Mouse (Mus musculus) lung, embryonic 14.5 days (tissue): ENCODE measurements at regions not wholly inside any gene's neighbourhood (a gene's known extent, or its start where the extent isn't known, plus 50 kb on each side); places are given as distances from the start of the nearest gene placed in this dataset.
A peak's percentile ranks its signal among the peaks of the same experiment; 100 is the strongest.

Experiments
- ATAC-seq: fragments of 200-750 bp; cut with Nextera tagmentation; 2 replicates; pipeline ENCODE4 v1.8.0; 2017; ENCODE audit warnings: mild to moderate bottlenecking, moderate TSS enrichment, moderate library complexity; ENCODE audit not compliant: insufficient read depth
- DNase-seq: peaks from one replicate; pipeline ENCODE4 v3.0.0-alpha.2; 2015
- H3K27ac ChIP-seq: fragments of 300-500 bp; sonication (generic); 2 replicates; pipeline ENCODE4 v1.5.1; 2014; ENCODE audit warnings: low read depth, mild to moderate bottlenecking, moderate library complexity
- H3K27me3 ChIP-seq: fragments of 300-500 bp; sonication (generic); 2 replicates; pipeline ENCODE4 v1.6.1; 2014; ENCODE audit warnings: low read length, control low read depth; ENCODE audit not compliant: insufficient read depth
- H3K36me3 ChIP-seq: fragments of 300-500 bp; sonication (generic); 2 replicates; pipeline ENCODE4 v1.6.1; 2014; ENCODE audit warnings: control low read depth; ENCODE audit not compliant: insufficient read depth
- H3K4me1 ChIP-seq: fragments of 300-500 bp; sonication (generic); 2 replicates; pipeline ENCODE4 v1.6.1; 2014; ENCODE audit warnings: antibody characterized with exemption, control low read depth; ENCODE audit not compliant: insufficient read depth
- H3K4me2 ChIP-seq: fragments of 300-500 bp; sonication (generic); 2 replicates; pipeline ENCODE4 v1.6.1; 2014; ENCODE audit warnings: mild to moderate bottlenecking
- H3K4me3 ChIP-seq: fragments of 300-500 bp; sonication (generic); 2 replicates; pipeline ENCODE4 v1.5.1; 2014; ENCODE audit warnings: low read depth, low read length
- H3K9ac ChIP-seq: fragments of 300-500 bp; sonication (generic); 2 replicates; pipeline ENCODE4 v1.6.1; 2014
- H3K9me3 ChIP-seq: fragments of 300-500 bp; sonication (generic); 2 replicates; pipeline ENCODE4 v1.6.1; 2016; ENCODE audit warnings: low read depth, low read length, control low read depth
- CTCF ChIP-seq: IDR thresholded peaks from 2 replicates; pipeline ENCODE4 v1.5.1; 2016; ENCODE audit warnings: antibody characterized with exemption, low read depth
- WGBS: fragments of 180-500 bp; shearing (Covaris S2); extraction: QIAGEN DNeasy Blood & Tissue Kit; methylation state at CpG from one replicate; pipeline ENCODE4 v1.1.7; 2014; 5-methylcytosine and 5-hydroxymethylcytosine counted together

DNA sequence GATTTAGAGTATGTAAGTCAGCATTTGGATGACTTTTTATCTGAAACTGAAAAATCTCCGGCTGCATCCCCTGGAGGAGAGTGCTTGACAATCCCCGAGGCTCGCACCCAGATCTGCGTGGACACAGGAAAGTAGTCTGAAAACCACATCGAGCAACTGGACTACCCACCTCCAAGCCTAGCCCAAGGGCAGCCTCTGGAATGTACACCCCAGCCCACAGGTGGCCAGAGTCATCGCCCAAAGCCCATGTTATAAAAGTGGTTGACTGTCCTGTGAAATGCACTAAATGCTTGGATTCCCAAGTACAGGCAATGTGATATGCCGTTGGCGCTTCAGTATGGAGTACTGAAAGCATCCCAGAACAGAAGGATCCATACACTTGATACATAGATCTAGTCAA lies 175.1 kb downstream of the Gas1 start:
- no peak for TF ChIP-seq CTCF
- 84% methylated on average over 8 of the region's 8 CpGs for WGBS
- ATAC-seq (no peak), DNase-seq (no peak)
- no peak overlapping the region for H3K4me2 ChIP-seq
- no peaks in the 10 kb centered on the region for H3K27me3 ChIP-seq
- H3K4me3 ChIP-seq: no peak overlapping the region
- no peaks in the 10 kb centered on the region for H3K9me3 ChIP-seq
- H3K4me1 ChIP-seq: no peaks in the 10 kb centered on the region
- no peak overlapping the region for H3K9ac ChIP-seq
- H3K36me3 ChIP-seq: no peaks in the 10 kb centered on the region
- H3K27ac ChIP-seq: no peak overlapping the region

- TF ChIP-seq CTCF: no peak
Observed at GRCm38 (mm10) chr13:60001637-60002036, 175.5 kb downstream of the Gas1 start.

DNA sequence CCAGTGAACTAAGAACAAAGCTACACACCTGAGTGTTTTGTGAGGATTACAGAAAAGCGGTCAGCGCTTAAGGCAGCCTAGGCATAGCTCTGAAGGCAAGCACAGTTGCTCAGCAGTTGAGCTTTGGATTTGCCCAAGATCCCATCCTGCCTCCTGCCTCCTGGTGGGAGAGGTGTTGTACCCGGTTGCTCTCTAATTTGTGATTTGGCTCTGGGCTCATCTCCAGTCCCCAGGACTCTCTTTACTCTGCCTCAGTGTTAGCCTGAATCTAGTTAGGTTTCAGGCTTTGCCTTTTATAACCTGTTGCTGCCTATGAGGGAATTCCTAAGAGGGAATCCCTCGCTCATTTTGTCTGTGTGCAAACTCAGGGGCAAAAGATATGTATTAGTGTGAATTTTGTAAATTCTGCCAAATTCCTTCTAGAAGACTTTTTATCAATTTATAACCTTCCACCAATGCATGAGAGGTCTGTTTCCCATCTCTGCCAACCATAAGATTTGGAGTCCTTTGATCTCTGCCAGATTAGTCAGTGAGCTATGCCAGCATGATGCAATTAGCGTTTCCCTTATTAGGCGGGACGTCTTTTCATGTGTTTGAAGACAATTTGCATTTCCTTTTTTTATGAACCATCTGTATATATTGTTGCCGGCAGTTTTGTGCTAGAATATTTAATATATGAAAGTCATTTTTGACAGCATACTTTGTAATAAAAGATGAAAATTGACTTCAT lies 176.4 kb downstream of the Gas1 start:
- TF ChIP-seq CTCF: no peak
- 43% methylated on average over 8 of the region's 8 CpGs for WGBS
- Histone ChIP-seq H3K4me3 (no peak overlapping the region), H3K4me2 (no peak overlapping the region), H3K9me3 (no peaks in the 10 kb centered on the region), H3K27me3 (no peaks in the 10 kb centered on the region), H3K27ac (no peak overlapping the region), H3K9ac (no peak overlapping the region), H3K4me1 (no peaks in the 10 kb centered on the region), H3K36me3 (no peaks in the 10 kb centered on the region)
- DNase-seq (peak; percentile 36), ATAC-seq (no peak)

More at GRCm38 (mm10) chr13:60001637-60002036, 175.5 kb downstream of the Gas1 start:
- no peak overlapping the region for H3K27ac ChIP-seq
- H3K9ac ChIP-seq: no peak overlapping the region
- DNase-seq (no peak), ATAC-seq (no peak)
- H3K9me3 ChIP-seq: no peaks in the 10 kb centered on the region
- 65% methylated on average over 4 of the region's 4 CpGs for WGBS
- no peaks in the 10 kb centered on the region for H3K4me1 ChIP-seq
- H3K36me3 ChIP-seq: no peaks in the 10 kb centered on the region
- H3K4me3 ChIP-seq: no peak overlapping the region
- no peak overlapping the region for H3K4me2 ChIP-seq
- H3K27me3 ChIP-seq: no peaks in the 10 kb centered on the region

- 91% methylated on average over 3 of the region's 3 CpGs for WGBS
- TF ChIP-seq CTCF: no peak
- DNase-seq: no peak
Observed at GRCm38 (mm10) chr13:59997431-59997830, 174.5 kb upstream of the Tut7 start.

DNA sequence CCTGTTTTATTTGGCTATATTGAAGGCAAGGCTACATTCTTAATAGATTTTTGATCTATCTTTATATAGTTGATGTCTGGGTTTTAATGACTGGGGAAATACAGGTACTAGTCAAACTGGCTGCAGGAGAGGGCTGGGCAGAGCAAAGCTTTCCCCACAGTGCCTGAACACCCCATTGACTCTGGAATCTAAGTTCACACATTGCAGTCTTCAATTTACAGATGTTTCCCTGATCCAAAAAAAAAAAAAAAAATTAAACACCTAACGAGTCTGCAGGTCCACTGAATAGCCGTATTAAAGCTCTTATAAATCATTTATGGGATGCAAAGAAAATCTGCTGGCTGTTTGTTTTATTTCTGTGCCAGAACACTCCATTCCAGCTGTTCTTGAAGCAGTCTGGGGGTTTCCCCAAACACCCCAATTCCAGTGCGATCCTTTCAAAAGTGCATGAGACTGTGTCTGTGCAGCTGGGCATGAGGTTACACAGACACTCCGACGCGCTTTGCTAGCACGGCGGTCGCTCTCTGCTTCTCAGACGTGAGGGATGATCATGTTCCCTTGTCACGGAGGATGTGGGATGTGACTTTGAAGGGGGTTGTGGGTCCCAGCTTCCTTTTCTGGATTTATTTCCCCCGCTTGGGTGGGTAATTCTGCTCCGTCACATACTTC lies 173.3 kb upstream of the Tut7 start:
- Histone ChIP-seq H3K4me3 (no peak overlapping the region), H3K9ac (no peak overlapping the region), H3K27me3 (no peaks in the 10 kb centered on the region), H3K36me3 (no peaks in the 10 kb centered on the region), H3K9me3 (no peaks in the 10 kb centered on the region), H3K27ac (no peak overlapping the region), H3K4me1 (no peaks in the 10 kb centered on the region), H3K4me2 (no peak overlapping the region)
- peak; percentile 21 for DNase-seq
- TF ChIP-seq CTCF: no peak
- no peak for ATAC-seq
- WGBS: 43% methylated on average over 13 of the region's 13 CpGs

More at GRCm38 (mm10) chr13:59997431-59997830, 174.5 kb upstream of the Tut7 start:
- Histone ChIP-seq H3K27me3 (no peaks in the 10 kb centered on the region), H3K9ac (no peak overlapping the region), H3K9me3 (no peaks in the 10 kb centered on the region), H3K4me2 (no peak overlapping the region), H3K36me3 (no peaks in the 10 kb centered on the region), H3K27ac (no peak overlapping the region), H3K4me1 (no peaks in the 10 kb centered on the region), H3K4me3 (no peak overlapping the region)
- no peak for ATAC-seq

GRCm38 (mm10) chr13:59992780-59993501 lies 170.0 kb upstream of the Tut7 start:
- Histone ChIP-seq H3K4me3 (no peak overlapping the region), H3K36me3 (no peaks in the 10 kb centered on the region), H3K4me1 (no peaks in the 10 kb centered on the region), H3K9ac (no peak overlapping the region), H3K27ac (no peak overlapping the region), H3K9me3 (no peaks in the 10 kb centered on the region), H3K4me2 (no peak overlapping the region), H3K27me3 (no peaks in the 10 kb centered on the region)
- WGBS: 63% methylated on average over 11 of the region's 11 CpGs
- DNase-seq (no peak), ATAC-seq (no peak)
- no peak for TF ChIP-seq CTCF

DNA sequence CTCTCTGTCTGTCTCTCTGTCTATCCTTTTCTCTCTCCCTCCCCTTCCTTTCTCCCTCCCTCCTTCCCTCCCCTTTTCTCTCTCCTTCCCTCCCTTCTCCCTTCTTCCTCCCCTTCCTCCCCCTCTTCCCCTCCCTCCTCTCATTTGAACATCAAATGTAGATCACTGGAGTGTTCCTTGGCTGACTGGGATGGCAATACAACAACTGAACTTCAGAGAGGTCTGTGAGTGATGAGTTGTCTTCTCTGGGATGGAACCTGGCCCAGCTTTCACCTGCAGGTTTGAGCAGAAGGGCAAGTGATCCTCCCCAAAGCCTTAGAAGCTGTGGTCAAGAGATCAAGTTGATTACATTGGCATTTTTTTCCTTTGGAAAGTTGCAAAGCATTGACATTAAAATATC lies 169.4 kb upstream of the Tut7 start:
- no peak for TF ChIP-seq CTCF
- H3K27ac ChIP-seq: no peak overlapping the region

More for the DNA sequence above, 169.4 kb upstream of the Tut7 start:
- Histone ChIP-seq H3K4me2 (no peak overlapping the region), H3K4me1 (no peaks in the 10 kb centered on the region), H3K9me3 (no peaks in the 10 kb centered on the region), H3K9ac (no peak overlapping the region), H3K4me3 (no peak overlapping the region), H3K36me3 (no peaks in the 10 kb centered on the region), H3K27me3 (no peaks in the 10 kb centered on the region)
- ATAC-seq (no peak), DNase-seq (no peak)
